Mouse (Mus musculus) hindbrain, embryonic 14.5 days (tissue): Measurements from ENCODE around the gene Tmem236. TPM values are rescaled to one million over a fixed set of nuclear protein-coding genes. Genes with fewer than 3 reads are reported as not detected.

Source experiments
- ATAC-seq: fragments of 200-750 bp; cut with Nextera tagmentation; 2 replicates; pipeline ENCODE4 v1.8.0; 2017; ENCODE audit warnings: moderate number of reproducible peaks, mild to moderate bottlenecking, moderate TSS enrichment, moderate library complexity; ENCODE audit not compliant: low FRiP score
- DNase-seq: peaks from one replicate; pipeline ENCODE4 v3.0.0-alpha.2; 2015; ENCODE audit warnings: low spot score
- H3K27ac ChIP-seq: fragments of 300-500 bp; sonication (generic); 2 replicates; pipeline ENCODE4 v1.5.1; 2014; ENCODE audit warnings: mild to moderate bottlenecking, moderate library complexity
- H3K27me3 ChIP-seq: fragments of 300-500 bp; sonication (generic); 2 replicates; pipeline ENCODE4 v1.6.1; 2014; ENCODE audit warnings: mild to moderate bottlenecking, low read length, mixed read lengths; ENCODE audit not compliant: control insufficient read depth, insufficient read depth
- H3K36me3 ChIP-seq: fragments of 300-500 bp; sonication (generic); replicated peaks from 2 replicates; pipeline ENCODE4 v1.6.1; 2014; ENCODE audit not compliant: control insufficient read depth, insufficient read depth
- H3K4me1 ChIP-seq: fragments of 300-500 bp; sonication (generic); replicated peaks from 2 replicates; pipeline ENCODE4 v1.6.1; 2014; ENCODE audit warnings: antibody characterized with exemption, low read length, mixed read lengths; ENCODE audit not compliant: control insufficient read depth, insufficient read depth
- H3K4me2 ChIP-seq: fragments of 300-500 bp; sonication (generic); replicated peaks from 2 replicates; pipeline ENCODE4 v1.6.1; 2014; ENCODE audit warnings: mild to moderate bottlenecking, moderate library complexity
- H3K4me3 ChIP-seq: fragments of 300-500 bp; sonication (generic); replicated peaks from 2 replicates; pipeline ENCODE4 v1.5.1; 2014; ENCODE audit warnings: mild to moderate bottlenecking, low read length
- H3K9ac ChIP-seq: fragments of 300-500 bp; sonication (generic); 2 replicates; pipeline ENCODE4 v1.6.1; 2014
- H3K9me3 ChIP-seq: fragments of 300-500 bp; sonication (generic); 2 replicates; pipeline ENCODE4 v1.6.1; 2016; ENCODE audit warnings: low read length; ENCODE audit not compliant: control insufficient read depth
- WGBS: fragments of 180-500 bp; shearing (Covaris S2); extraction: QIAGEN DNeasy Blood & Tissue Kit; methylation state at CpG from one replicate; pipeline ENCODE4 v1.1.7; 2014; 5-methylcytosine and 5-hydroxymethylcytosine counted together
- polyA plus RNA-seq: library from polyadenylated mRNA; unstranded; fragments of >200 nt; fragmentation: Nextera tagmentation; extraction: Ambion mirVana; gene quantifications from 2 replicates; pipeline ENCODE4 v1.2.1, GENCODE M21; 2014

Gene Tmem236
- polyA plus RNA-seq, 1 experiment from 2014 or later: 0.21 TPM

DNA sequence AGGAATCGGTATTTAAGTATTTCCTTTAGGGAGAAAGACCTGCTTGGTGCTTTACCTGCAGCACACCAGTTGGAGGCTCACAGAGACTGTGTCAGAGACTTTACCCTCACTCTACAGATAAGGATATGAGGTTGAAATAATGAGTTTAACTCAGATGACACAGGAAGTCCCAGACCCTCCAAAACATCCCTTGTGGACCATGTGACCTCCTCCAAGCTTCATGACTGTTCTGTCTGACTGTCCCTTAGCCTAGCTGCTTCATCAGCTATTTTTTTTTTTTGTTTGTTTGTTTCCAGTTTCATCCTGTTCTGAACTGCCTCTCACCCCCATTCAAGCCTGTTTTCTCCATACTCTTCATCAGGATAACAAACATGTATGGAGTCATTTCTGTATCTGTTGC lies 58.6 kb downstream of the Tmem236 start:
- Histone ChIP-seq H3K4me3 (no peak overlapping the region), H3K27me3 (no peaks in the 10 kb centered on the region), H3K9me3 (no peaks in the 10 kb centered on the region), H3K36me3 (no peaks in the 10 kb centered on the region), H3K4me1 (no peaks in the 10 kb centered on the region), H3K4me2 (no peak overlapping the region), H3K9ac (no peak overlapping the region), H3K27ac (no peak overlapping the region)
- ATAC-seq: no peak
- WGBS: 88% methylated on average over 1 of the region's 1 CpGs
- no peak for DNase-seq

DNA sequence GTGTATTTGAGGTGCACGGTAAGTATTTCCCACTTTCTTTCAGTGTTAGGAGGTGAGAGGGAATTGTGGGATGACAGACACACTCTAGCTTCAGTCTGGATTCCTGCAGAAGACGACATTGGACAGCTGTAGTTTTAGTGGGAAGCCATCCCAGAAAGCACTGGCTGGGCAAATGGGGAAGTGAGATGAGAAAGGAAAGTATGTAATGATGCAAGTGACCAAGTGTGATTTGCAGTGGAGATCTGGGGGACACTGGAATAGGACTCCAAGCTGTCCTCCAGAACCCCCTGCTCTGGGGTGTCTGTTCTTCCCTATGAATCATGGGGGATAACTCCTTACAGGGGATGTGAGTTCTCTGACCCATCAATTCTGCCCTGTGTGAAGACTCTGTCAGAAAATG lies 59.7 kb downstream of the Tmem236 start:
- Histone ChIP-seq H3K9me3 (no peaks in the 10 kb centered on the region), H3K4me2 (no peak overlapping the region), H3K4me1 (no peaks in the 10 kb centered on the region), H3K9ac (no peak overlapping the region), H3K27me3 (no peaks in the 10 kb centered on the region), H3K36me3 (no peaks in the 10 kb centered on the region), H3K4me3 (no peak overlapping the region), H3K27ac (no peak overlapping the region)
- no peak for ATAC-seq
- WGBS: 84% methylated on average over 2 of the region's 2 CpGs
- no peak for DNase-seq

DNA sequence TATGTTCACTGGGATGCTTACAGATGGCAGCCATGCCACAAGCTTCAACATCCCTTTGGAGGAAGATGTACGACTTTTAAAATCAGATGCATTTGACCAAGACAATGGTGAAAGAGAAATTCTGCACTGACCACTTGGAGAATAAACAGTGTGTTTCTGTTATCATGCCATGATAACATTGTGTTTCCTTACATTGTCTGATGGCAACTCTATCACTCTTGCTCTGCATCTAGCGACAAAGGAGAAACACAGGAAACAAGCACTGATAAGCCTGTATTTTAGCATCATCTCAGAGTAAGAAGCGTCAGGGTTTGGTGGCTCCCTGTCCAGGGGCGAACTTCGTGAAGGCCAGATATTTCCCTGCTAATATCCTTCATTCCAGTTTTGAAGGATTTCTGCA lies 61.0 kb downstream of the Tmem236 start:
- Histone ChIP-seq H3K4me2 (no peak overlapping the region), H3K27me3 (no peaks in the 10 kb centered on the region), H3K9me3 (no peaks in the 10 kb centered on the region), H3K4me1 (no peaks in the 10 kb centered on the region), H3K4me3 (no peak overlapping the region), H3K27ac (no peak overlapping the region), H3K36me3 (no peaks in the 10 kb centered on the region), H3K9ac (no peak overlapping the region)
- 92% methylated on average over 5 of the region's 5 CpGs for WGBS
- DNase-seq (no peak), ATAC-seq (no peak)

DNA sequence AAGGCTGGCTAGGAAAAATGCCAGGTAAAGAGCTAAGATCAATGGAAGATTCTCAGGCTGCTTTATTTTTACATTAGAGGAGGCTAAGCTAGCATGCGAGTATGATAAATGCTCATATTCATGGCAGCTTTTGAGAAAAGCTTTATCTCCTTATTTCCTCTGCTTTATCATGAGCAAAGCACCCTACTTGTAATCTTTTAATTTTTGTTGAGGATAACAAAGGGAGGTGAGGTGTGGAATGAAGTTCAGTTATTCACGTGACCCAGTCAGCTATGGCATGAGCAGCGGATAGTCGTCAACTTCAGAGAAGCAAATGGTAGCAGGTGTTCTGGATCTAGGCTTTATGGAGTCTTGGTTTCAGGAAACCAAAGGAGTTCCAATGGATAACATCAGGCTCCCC lies 62.6 kb downstream of the Tmem236 start:
- Histone ChIP-seq H3K9me3 (no peaks in the 10 kb centered on the region), H3K27ac (no peak overlapping the region), H3K27me3 (no peaks in the 10 kb centered on the region), H3K36me3 (no peaks in the 10 kb centered on the region), H3K4me2 (no peak overlapping the region), H3K4me3 (no peak overlapping the region), H3K4me1 (no peaks in the 10 kb centered on the region), H3K9ac (no peak overlapping the region)
- ATAC-seq (no peak), DNase-seq (no peak)
- 91% methylated on average over 4 of the region's 4 CpGs for WGBS

DNA sequence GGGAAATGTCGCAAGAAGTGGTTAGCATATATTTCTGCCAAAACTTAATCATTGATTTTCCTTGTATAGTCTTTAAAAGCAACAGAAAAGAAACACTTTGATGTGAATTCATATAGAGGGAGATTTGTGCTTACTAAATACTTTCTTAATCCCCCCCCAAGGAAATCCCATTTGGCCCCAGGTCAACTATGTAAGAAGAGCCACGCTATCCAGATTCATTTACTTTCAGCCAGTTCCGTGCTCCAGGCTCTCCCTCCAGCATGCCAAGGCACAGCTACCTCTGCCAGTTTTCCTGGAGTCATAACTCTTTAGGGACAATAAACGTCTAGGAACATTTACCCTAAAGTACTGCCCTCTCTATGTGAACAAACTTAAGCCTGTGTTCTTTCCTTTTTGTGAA lies 63.4 kb downstream of the Tmem236 start:
- Histone ChIP-seq H3K4me2 (no peak overlapping the region), H3K4me3 (no peak overlapping the region), H3K9ac (no peak overlapping the region), H3K27ac (no peak overlapping the region), H3K4me1 (no peaks in the 10 kb centered on the region), H3K27me3 (no peaks in the 10 kb centered on the region), H3K9me3 (no peaks in the 10 kb centered on the region), H3K36me3 (no peaks in the 10 kb centered on the region)
- ATAC-seq (no peak), DNase-seq (no peak)
- 56% methylated on average over 4 of the region's 4 CpGs for WGBS

DNA sequence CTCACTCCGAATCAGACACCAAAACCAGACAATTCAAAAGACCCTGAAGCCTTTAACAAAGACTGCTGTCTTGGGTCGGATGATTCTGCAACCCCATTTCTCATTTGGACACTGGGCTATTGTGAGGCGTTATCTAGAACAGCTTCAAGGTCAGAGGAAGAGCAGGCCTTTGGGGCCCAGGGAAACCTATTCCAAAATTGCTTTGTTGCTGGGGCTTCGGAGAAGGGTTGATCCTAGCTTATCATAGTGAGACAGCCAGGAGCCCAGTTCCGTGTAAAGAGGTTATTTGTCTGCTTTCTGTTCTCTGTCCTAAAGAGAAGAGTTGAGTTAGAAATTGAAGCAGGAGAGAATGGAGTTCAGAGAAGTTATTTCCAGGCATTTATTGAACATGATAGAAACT lies 64.8 kb downstream of the Tmem236 start:
- Histone ChIP-seq H3K9me3 (no peaks in the 10 kb centered on the region), H3K36me3 (no peaks in the 10 kb centered on the region), H3K27me3 (no peaks in the 10 kb centered on the region), H3K9ac (no peak overlapping the region), H3K4me1 (no peaks in the 10 kb centered on the region), H3K4me3 (no peak overlapping the region), H3K4me2 (no peak overlapping the region), H3K27ac (no peak overlapping the region)
- DNase-seq: no peak
- no peak for ATAC-seq
- WGBS: 42% methylated on average over 5 of the region's 5 CpGs

DNA sequence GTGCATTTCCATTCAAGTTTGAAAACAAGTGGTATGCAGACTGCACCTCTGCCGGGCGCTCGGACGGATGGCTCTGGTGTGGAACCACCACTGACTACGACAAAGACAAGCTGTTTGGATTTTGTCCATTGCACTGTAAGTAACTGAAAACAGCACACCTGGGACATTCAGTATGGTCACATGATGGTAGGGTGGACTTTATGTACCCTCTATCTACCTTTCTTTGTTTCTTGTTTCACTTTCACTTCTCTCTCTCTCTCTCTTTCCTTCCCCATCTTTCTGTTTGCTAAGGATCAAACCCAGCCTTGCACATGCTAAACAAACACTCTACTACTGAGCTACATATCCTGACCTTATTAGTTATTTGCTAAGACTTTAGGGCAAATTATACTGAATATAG lies 69.8 kb downstream of the Tmem236 start:
- no peak overlapping the region for H3K4me3 ChIP-seq
- DNase-seq (no peak), ATAC-seq (no peak)
- no peaks in the 10 kb centered on the region for H3K9me3 ChIP-seq
- H3K27me3 ChIP-seq: no peaks in the 10 kb centered on the region
- no peak overlapping the region for H3K27ac ChIP-seq
- H3K4me2 ChIP-seq: no peak overlapping the region
- H3K36me3 ChIP-seq: no peaks in the 10 kb centered on the region
- no peaks in the 10 kb centered on the region for H3K4me1 ChIP-seq
- no peak overlapping the region for H3K9ac ChIP-seq
- 91% methylated on average over 5 of the region's 5 CpGs for WGBS

DNA sequence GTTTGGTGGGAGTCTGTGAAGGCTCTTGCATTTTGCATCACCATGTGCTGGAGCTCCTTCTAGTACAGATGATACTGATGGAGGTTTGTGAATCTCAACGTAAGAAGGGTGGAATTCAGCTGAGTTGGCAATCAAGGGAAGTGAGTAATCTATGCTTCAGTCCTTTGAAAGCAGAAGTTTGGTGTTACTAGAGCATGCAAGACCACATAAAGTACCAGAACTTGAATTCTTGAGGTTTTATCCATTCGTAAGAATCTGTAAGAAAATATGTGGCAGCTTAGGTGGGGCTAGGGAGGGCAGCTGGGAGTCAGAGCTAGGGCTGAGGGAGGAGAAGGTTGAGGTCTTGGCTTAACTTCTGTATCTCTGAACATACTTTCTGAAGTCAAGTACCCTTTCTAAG lies 70.3 kb downstream of the Tmem236 start:
- Histone ChIP-seq H3K27ac (no peak overlapping the region), H3K4me3 (no peak overlapping the region), H3K9ac (no peak overlapping the region), H3K9me3 (no peaks in the 10 kb centered on the region), H3K36me3 (no peaks in the 10 kb centered on the region), H3K4me1 (no peaks in the 10 kb centered on the region), H3K4me2 (no peak overlapping the region), H3K27me3 (no peaks in the 10 kb centered on the region)
- no peak for DNase-seq
- no peak for ATAC-seq
- 83% methylated on average over 2 of the region's 2 CpGs for WGBS

DNA sequence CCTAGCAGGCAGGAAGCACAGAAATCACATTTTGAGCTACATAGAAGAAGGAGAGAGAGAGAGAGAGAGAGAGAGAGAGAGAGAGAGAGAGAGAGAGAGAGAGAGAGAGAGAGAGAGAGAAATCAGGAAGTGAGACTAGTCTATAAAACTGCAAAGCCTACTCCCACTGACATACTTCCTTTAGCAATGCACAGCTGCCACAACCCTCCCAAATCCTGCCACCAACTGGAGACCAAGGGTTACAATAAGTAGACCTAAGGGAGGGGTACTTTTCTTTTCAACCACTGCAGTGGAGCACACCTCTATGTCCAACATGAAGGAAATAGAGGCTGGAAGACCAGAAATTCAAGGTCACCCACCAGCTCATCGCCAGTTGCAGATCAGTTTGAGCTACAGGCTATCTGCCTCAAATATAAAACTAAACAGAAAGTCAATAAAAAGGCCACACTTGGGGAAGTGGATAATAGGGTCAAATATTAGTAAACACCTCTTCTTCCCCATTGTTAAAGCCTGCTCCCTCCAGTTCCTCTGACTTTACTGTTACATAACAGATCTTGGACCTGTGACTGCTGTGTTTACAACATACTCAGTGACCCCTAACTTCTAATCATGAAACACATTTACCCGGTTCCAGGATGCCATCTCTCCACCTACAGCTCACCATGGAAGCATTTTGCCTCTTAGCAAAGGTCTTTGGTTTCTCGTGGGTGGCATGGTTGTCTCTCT lies 75.7 kb downstream of the Tmem236 start:
- ATAC-seq (no peak), DNase-seq (no peak)
- Histone ChIP-seq H3K9ac (no peak overlapping the region), H3K9me3 (no peaks in the 10 kb centered on the region), H3K27me3 (no peaks in the 10 kb centered on the region), H3K4me2 (no peak overlapping the region), H3K36me3 (no peaks in the 10 kb centered on the region), H3K4me3 (no peak overlapping the region), H3K4me1 (no peaks in the 10 kb centered on the region), H3K27ac (no peak overlapping the region)
- WGBS: 82% methylated on average over 3 of the region's 3 CpGs

DNA sequence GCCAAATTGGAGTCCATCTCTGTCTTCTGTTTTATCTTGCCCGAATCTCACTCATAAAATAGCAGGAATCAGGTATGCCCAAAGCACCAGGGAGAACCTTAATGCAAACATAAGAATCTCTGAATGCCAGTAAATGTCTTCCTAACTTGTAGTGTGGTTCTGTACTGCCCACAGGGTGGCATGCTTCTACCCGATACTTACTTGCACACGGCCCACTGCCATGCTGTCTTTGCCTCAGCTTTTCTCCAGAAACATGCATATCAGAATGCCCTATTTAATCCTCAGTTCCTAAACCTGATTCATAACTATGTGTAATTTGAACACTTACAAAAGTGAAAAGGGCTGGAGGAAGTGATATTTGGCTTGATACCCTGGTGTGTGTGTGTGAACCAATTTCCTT lies 77.6 kb downstream of the Tmem236 start:
- Histone ChIP-seq H3K36me3 (no peaks in the 10 kb centered on the region), H3K4me2 (no peak overlapping the region), H3K27me3 (no peaks in the 10 kb centered on the region), H3K27ac (no peak overlapping the region), H3K4me1 (no peaks in the 10 kb centered on the region), H3K9me3 (no peaks in the 10 kb centered on the region), H3K4me3 (no peak overlapping the region), H3K9ac (no peak overlapping the region)
- DNase-seq (no peak), ATAC-seq (no peak)
- 85% methylated on average over 3 of the region's 3 CpGs for WGBS
